Mouse (Mus musculus) heart, postnatal 0 days (tissue): ENCODE measurements around the gene Pi4ka.

ENCODE experiments used
- CTCF ChIP-seq: IDR thresholded peaks from 2 replicates; pipeline ENCODE4 v1.5.1; 2016; ENCODE audit warnings: antibody characterized with exemption, control low read depth, low read depth
- EP300 ChIP-seq: IDR thresholded peaks from 2 replicates; pipeline ENCODE4 v1.6.1; 2016; ENCODE audit warnings: antibody characterized with exemption, low read depth

DNA sequence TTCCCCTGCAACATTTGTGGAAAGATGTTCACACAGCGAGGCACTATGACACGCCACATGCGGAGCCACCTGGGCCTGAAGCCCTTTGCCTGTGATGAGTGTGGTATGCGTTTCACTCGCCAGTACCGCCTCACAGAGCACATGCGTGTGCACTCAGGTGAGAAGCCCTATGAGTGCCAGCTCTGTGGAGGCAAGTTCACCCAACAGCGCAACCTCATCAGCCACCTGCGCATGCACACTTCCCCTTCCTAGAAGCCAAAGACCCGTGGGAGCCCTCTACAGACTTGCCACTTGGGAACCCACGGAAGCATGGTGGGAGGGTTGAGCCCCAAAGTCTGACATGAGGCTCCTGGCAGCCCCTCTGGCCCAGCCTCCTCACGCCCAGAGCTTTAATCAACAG lies 147.2 kb downstream of the Pi4ka start:
- TF ChIP-seq CTCF (no peak), EP300 (no peak)
